Mouse (Mus musculus) liver, embryonic 14.5 days (tissue): Measurements from ENCODE around the gene Hist1h2bq. TPM values are rescaled to one million over a fixed set of nuclear protein-coding genes. Genes with fewer than 3 reads are reported as not detected.
"Not testable (repeated sequence)": the region's sequence is repeated elsewhere in the genome, so short reads cannot be mapped to it uniquely, and the experiment has no call there.

ENCODE experiments used
- ATAC-seq: fragments of 200-750 bp; cut with Nextera tagmentation; 2 replicates; pipeline ENCODE4 v1.8.0; 2017; ENCODE audit warnings: moderate number of reproducible peaks, mild to moderate bottlenecking, moderate library complexity; ENCODE audit not compliant: insufficient read depth
- DNase-seq, 3 experiments: peaks; one replicate each; pipeline ENCODE4 v3.0.0-alpha.2; 2012 to 2013; ENCODE audit warnings: low read depth in 3 of 3, low spot score in 3 of 3
- H3K27ac ChIP-seq: fragments of 300-500 bp; sonication (generic); 2 replicates; pipeline ENCODE4 v1.5.1; 2014; ENCODE audit warnings: moderate library complexity, mild to moderate bottlenecking, control low read depth, inconsistent platforms
- H3K27me3 ChIP-seq: fragments of 300-500 bp; sonication (generic); 2 replicates; pipeline ENCODE4 v1.6.1; 2014; ENCODE audit warnings: mild to moderate bottlenecking, low read length, moderate library complexity; ENCODE audit not compliant: control insufficient read depth, insufficient read depth
- H3K36me3 ChIP-seq: fragments of 300-500 bp; sonication (generic); replicated peaks from 2 replicates; pipeline ENCODE4 v1.6.1; 2014; ENCODE audit warnings: low read depth; ENCODE audit not compliant: control insufficient read depth, insufficient read depth
- H3K4me1 ChIP-seq, 2 experiments: fragments of 200-500 bp in 1 of 2; fragments of 300-500 bp in 1 of 2; sonication (generic) in 1 of 2; replicated peaks; 2 replicates each; pipeline ENCODE4 v1.6.1; 2012 to 2014; ENCODE audit warnings: antibody characterized with exemption in 1 of 2, inconsistent platforms in 1 of 2, low read length in 1 of 2; ENCODE audit not compliant: control insufficient read depth in 2 of 2, insufficient read depth in 2 of 2
- H3K4me2 ChIP-seq: fragments of 300-500 bp; sonication (generic); 2 replicates; pipeline ENCODE4 v1.6.1; 2014; ENCODE audit warnings: low read depth, mild to moderate bottlenecking, control low read depth, moderate library complexity
- H3K4me3 ChIP-seq, 2 experiments: fragments of 200-500 bp in 1 of 2; fragments of 300-500 bp in 1 of 2; sonication (generic) in 1 of 2; 2 replicates each; pipeline ENCODE4 v1.5.1; 2012 to 2014; ENCODE audit warnings: low read depth in 2 of 2, low read length in 2 of 2, mild to moderate bottlenecking in 2 of 2, control low read depth in 1 of 2, inconsistent platforms in 1 of 2, moderate library complexity in 1 of 2; ENCODE audit not compliant: insufficient read depth in 1 of 2
- H3K9ac ChIP-seq: fragments of 300-500 bp; sonication (generic); replicated peaks from 2 replicates; pipeline ENCODE4 v1.6.1; 2014; ENCODE audit warnings: mild to moderate bottlenecking, control low read depth, moderate library complexity
- H3K9me3 ChIP-seq: fragments of 300-500 bp; sonication (generic); 2 replicates; pipeline ENCODE4 v1.6.1; 2016; ENCODE audit warnings: low read length, mixed read lengths; ENCODE audit not compliant: control insufficient read depth
- CTCF ChIP-seq: IDR thresholded peaks from 2 replicates; pipeline ENCODE4 v1.5.1; 2016; ENCODE audit warnings: antibody characterized with exemption, low read depth, control low read depth
- EP300 ChIP-seq: IDR thresholded peaks from 2 replicates; pipeline ENCODE4 v1.6.1; 2016; ENCODE audit warnings: antibody characterized with exemption, low read depth
- WGBS: fragments of 180-500 bp; shearing (Covaris S2); extraction: QIAGEN DNeasy Blood & Tissue Kit; methylation state at CpG from one replicate; pipeline ENCODE4 v1.1.7; 2014; ENCODE audit not compliant: insufficient replicate concordance; 5-methylcytosine and 5-hydroxymethylcytosine counted together
- polyA plus RNA-seq, 2 experiments: library from polyadenylated mRNA; depleted of rRNA in 1 of 2; stranded (reverse) in 1 of 2; unstranded in 1 of 2; fragments of >200 nt; fragmentation: Nextera tagmentation in 1 of 2; extraction: Ambion mirVana in 1 of 2; gene quantifications; 2 replicates each; pipeline versions ENCODE4 v1.2.1 to v1.2.3; 2012 to 2014

Gene Hist1h2bq
- polyA plus RNA-seq, 2 experiments = 13.4 to 16.9 TPM

DNA sequence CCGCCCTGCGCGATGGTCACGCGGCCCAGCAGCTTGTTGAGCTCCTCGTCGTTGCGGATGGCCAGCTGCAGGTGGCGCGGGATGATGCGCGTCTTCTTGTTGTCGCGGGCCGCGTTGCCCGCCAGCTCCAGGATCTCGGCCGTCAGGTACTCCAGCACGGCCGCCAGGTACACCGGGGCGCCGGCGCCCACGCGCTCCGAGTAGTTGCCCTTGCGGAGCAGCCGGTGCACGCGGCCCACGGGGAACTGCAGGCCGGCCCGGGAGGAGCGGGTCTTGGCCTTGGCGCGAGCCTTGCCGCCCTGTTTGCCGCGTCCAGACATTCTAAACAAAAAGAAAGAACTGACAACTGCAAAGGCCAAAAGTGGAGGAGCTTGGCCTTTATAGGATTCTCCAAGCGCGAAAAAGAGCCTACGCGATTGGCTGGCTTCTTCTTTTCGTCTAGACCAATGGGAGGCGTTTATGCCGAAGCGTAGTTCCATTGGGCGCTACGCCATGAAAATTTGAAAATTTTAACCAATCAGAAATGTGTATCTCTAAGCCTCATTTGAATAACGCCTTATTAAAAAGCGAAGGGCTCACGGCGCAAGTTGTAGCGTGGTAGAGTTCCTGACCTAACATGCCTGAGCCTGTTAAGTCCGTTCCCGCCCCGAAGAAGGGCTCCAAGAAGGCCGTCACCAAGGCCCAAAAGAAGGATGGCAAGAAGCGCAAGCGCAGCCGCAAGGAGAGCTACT is 22.9 kb downstream of the Hist1h2bq start, which contains the start of the genes Hist1h2an and Hist1h2bp:
Gene Hist1h2an, minus strand, starts transcription at position 320 of the 731 bp plus-strand sequence.
Gene Hist1h2bp, plus strand, starts transcription at position 563 of the 731 bp plus-strand sequence.
- peaks cover 26 to 31% of the 10 kb centered on the region in 2 experiments for H3K4me1 ChIP-seq
- H3K4me2 ChIP-seq = peak within 1 kb of the TSS; percentile 90
- peak; percentile 94 to 97 (median 96) for DNase-seq
- under 1% methylated on average over 37 of the region's 63 CpGs for WGBS
- not testable (repeated sequence) for H3K27me3 ChIP-seq, H3K36me3 ChIP-seq, H3K9me3 ChIP-seq
- peak; percentile 81 for ATAC-seq
- peak within 1 kb of the TSS; percentile 96 for H3K9ac ChIP-seq
- H3K27ac ChIP-seq = peak within 1 kb of the TSS; percentile 95
- peak within 1 kb of the TSS; percentile 56 to 69 for H3K4me3 ChIP-seq
- TF ChIP-seq CTCF (0 out of 2 replicates have a peak, but pooled peaks have one; percentile 9), EP300 (peak; percentile 52; the same call in 1 of the 2 replicates)

DNA sequence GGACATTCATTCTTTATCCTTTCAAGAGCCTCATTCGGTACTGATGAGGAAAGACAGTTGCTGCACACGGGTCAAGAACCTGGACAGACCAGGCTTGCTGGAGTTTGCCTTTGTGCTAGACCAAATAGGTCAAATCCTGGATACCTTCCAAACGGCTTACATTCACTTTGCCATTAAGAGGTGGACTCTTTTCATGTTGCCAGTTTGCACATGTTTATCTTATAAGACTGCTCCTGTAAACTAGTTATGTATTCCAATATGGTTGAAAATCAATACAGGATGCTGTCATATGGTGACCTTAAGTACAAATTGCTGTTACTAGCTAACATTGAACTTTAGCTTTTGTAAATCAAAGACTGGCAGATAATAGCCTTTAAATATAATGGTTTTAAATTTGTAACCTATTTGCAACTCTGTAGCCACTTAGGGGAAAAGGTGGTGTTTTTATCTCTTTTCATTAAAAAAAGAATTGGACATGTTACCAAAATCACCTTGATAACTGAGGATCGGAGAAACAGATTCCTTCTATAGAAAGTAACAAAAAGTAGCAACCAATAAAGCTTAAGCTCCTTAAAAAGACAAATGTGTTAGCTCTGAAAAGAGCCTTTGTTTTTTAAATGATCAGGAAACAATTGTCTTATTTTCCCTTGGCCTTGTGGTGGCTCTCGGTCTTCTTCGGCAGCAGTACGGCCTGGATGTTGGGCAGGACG is 23.7 kb downstream of the Hist1h2bq start:
- TF ChIP-seq EP300 (0 out of 2 replicates have a peak, but pooled peaks have one; percentile 30), CTCF (no peak)
- H3K36me3 ChIP-seq = no peaks in the 10 kb centered on the region
- peak overlapping the region; percentile 90 for H3K4me2 ChIP-seq
- ATAC-seq (no peak), DNase-seq (peak in 1 of 3 experiments; percentile 64)
- H3K27ac ChIP-seq = peak overlapping the region; percentile 95
- peaks cover 28 to 32% of the 10 kb centered on the region in 2 experiments for H3K4me1 ChIP-seq
- H3K9me3 ChIP-seq = no peaks in the 10 kb centered on the region
- 4% methylated on average over 8 of the region's 8 CpGs for WGBS
- H3K27me3 ChIP-seq = no peaks in the 10 kb centered on the region
- H3K9ac ChIP-seq = peak overlapping the region; percentile 96
- H3K4me3 ChIP-seq = peak overlapping the region; percentile 56 to 69

DNA sequence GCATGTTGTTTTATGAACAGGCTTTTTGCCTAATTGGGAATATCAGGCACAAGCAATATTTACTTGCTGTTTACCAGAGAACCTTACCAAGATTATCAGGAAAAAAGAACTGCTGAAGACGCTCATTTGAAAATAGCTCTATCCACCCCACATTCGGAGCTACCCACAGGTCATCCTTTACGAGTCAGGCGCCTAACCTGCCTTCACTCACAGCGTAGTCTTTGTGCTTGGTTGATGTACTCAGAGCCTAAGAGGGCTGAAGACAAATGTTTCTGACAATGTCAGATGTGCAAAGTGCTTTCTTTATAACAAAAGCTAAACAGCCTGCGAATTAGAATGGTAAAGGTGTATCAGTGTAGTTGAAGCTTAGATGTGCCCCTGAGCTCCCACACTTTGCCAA is 25.7 kb downstream of the Hist1h2bq start:
- H3K4me3 ChIP-seq = peak overlapping the region in 1 of 2 experiments; percentile 54; a peak in 1 of 4 replicates
- peaks cover 30 to 32% of the 10 kb centered on the region in 2 experiments for H3K4me1 ChIP-seq
- ATAC-seq (no peak), DNase-seq (no peak)
- WGBS = 56% methylated on average over 6 of the region's 6 CpGs
- TF ChIP-seq CTCF (no peak), EP300 (no peak)
- H3K4me2 ChIP-seq = peak overlapping the region; percentile 90
- H3K27ac ChIP-seq = peak overlapping the region; percentile 95
- no peaks in the 10 kb centered on the region for H3K36me3 ChIP-seq
- H3K9me3 ChIP-seq = no peaks in the 10 kb centered on the region
- no peaks in the 10 kb centered on the region for H3K27me3 ChIP-seq
- H3K9ac ChIP-seq = peak overlapping the region; percentile 96

DNA sequence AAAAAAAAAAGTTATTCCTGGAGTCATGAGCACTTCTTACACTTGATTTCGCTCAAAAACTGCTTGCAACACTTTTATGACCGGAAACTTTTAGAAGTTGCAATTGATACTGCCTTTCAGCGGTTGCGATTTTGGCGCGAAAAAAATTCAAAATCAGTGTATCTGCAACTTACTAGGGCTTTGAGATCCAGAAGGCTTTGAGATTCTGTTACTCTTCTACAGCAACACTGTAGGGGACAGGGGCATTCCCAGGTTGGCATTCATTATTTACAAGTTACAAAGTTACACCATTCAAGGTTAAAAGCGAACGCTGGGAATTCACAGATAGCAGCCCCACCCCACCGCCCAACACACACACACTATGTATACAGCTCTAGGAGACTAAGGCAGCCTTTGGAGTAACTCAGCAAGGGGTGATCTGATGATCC is 26.2 kb downstream of the Hist1h2bq start:
- peak overlapping the region; percentile 90 for H3K4me2 ChIP-seq
- H3K9ac ChIP-seq = peak overlapping the region; percentile 96
- DNase-seq (peak in 1 of 3 experiments; percentile 61), ATAC-seq (no peak)
- peak overlapping the region; percentile 45 to 54 for H3K4me3 ChIP-seq
- H3K4me1 ChIP-seq = peaks cover 29 to 32% of the 10 kb centered on the region in 2 experiments
- no peak for TF ChIP-seq EP300
- TF ChIP-seq CTCF = no peak
- H3K27ac ChIP-seq = peak overlapping the region; percentile 95
- no peaks in the 10 kb centered on the region for H3K9me3 ChIP-seq
- no peaks in the 10 kb centered on the region for H3K36me3 ChIP-seq
- H3K27me3 ChIP-seq = no peaks in the 10 kb centered on the region
- 3% methylated on average over 9 of the region's 9 CpGs for WGBS
